Mouse (Mus musculus): ENCODE measurements around the gene Rdm1. TPM values are rescaled to one million over a fixed set of nuclear protein-coding genes. Genes with fewer than 3 reads are reported as not detected.

Rdm1 gene
- total RNA-seq, 2 experiments from 2014 or later, result 21.6 to 25.0 TPM

GRCm38 (mm10) chr11:101657886-101658750, 31.1 kb downstream of the Rdm1 start:
- peak; percentile 73 for DNase-seq

- no peak for DNase-seq
Measured at GRCm38 (mm10) chr11:101658751-101659558, 32.0 kb downstream of the Rdm1 start.

GRCm38 (mm10) chr11:101661191-101661590, 34.2 kb downstream of the Rdm1 start:
- no peak for DNase-seq

- no peak for DNase-seq
Measured at GRCm38 (mm10) chr11:101661786-101662185, 34.8 kb downstream of the Rdm1 start.

GRCm38 (mm10) chr11:101663229-101664027, 36.4 kb downstream of the Rdm1 start:
- no peak for DNase-seq

GRCm38 (mm10) chr11:101664825-101665635, 38.0 kb downstream of the Rdm1 start, which contains the start of gene Arl4d:
Gene Arl4d (plus strand): TSS chr11:101665541.
- DNase-seq, result peak; percentile 91

- DNase-seq, result no peak
Measured at GRCm38 (mm10) chr11:101665636-101665992, 38.6 kb downstream of the Rdm1 start.

GRCm38 (mm10) chr11:101666626-101667345, 39.8 kb downstream of the Rdm1 start:
- peak; percentile 40 for DNase-seq

GRCm38 (mm10) chr11:101667871-101668532, 41.0 kb downstream of the Rdm1 start:
- peak; percentile 66 for DNase-seq

- no peak for DNase-seq
Measured at GRCm38 (mm10) chr11:101668546-101669261, 41.7 kb downstream of the Rdm1 start.

GRCm38 (mm10) chr11:101670334-101670733, 43.3 kb downstream of the Rdm1 start:
- no peak for DNase-seq

- DNase-seq, result no peak
Measured at GRCm38 (mm10) chr11:101671255-101671654, 44.3 kb downstream of the Rdm1 start.

GRCm38 (mm10) chr11:101673010-101673642, 46.1 kb downstream of the Rdm1 start:
- no peak for DNase-seq

GRCm38 (mm10) chr11:101674106-101674505, 47.1 kb downstream of the Rdm1 start:
- no peak for DNase-seq

GRCm38 (mm10) chr11:101675349-101675748, 48.4 kb downstream of the Rdm1 start:
- no peak for DNase-seq

- no peak for DNase-seq
Measured at GRCm38 (mm10) chr11:101677655-101678054, 50.7 kb downstream of the Rdm1 start.

- no peak for DNase-seq
Measured at GRCm38 (mm10) chr11:101678770-101679169, 51.8 kb downstream of the Rdm1 start.

GRCm38 (mm10) chr11:101679907-101680306, 52.9 kb downstream of the Rdm1 start:
- no peak for DNase-seq
